Mouse (Mus musculus) heart, postnatal 4 days (tissue): ENCODE data around the gene Ubr2. TPM values are rescaled to one million over a fixed set of nuclear protein-coding genes. Genes with fewer than 3 reads are reported as not detected.

ENCODE experiments used
- DNase-seq: peaks from one replicate; pipeline ENCODE4 v3.0.0; 2021
- total RNA-seq, 2 experiments: library from RNA; stranded (reverse); gene quantifications; 2 replicates each; pipeline ENCODE4 v1.2.3; 2021

The Ubr2 gene
- total RNA-seq, 2 experiments from 2014 or later, result 44.9 to 49.5 TPM

GRCm38 (mm10) chr17:47002401-47002800 lies 8.0 kb downstream of the Ubr2 start:
- peak; percentile 32 for DNase-seq

- no peak for DNase-seq
These were observed 11.5 kb downstream of the Ubr2 start for GRCm38 (mm10) chr17:46998840-46999239.

GRCm38 (mm10) chr17:46996484-46996883 lies 13.9 kb downstream of the Ubr2 start:
- DNase-seq, result peak; percentile 28

- no peak for DNase-seq
These were observed 14.7 kb downstream of the Ubr2 start for GRCm38 (mm10) chr17:46995621-46996020.

GRCm38 (mm10) chr17:46994641-46995398 lies 15.5 kb downstream of the Ubr2 start:
- no peak for DNase-seq

- no peak for DNase-seq
These were observed 16.7 kb downstream of the Ubr2 start for GRCm38 (mm10) chr17:46993625-46994024.

GRCm38 (mm10) chr17:46987631-46988030 lies 22.7 kb downstream of the Ubr2 start:
- DNase-seq, result no peak

- no peak for DNase-seq
These were observed 30.3 kb downstream of the Ubr2 start for GRCm38 (mm10) chr17:46980050-46980449.

GRCm38 (mm10) chr17:46975183-46975582 lies 35.2 kb downstream of the Ubr2 start:
- DNase-seq, result peak; percentile 71

- no peak for DNase-seq
These were observed 37.8 kb downstream of the Ubr2 start for GRCm38 (mm10) chr17:46972603-46973002.

GRCm38 (mm10) chr17:46966892-46967291 lies 43.5 kb downstream of the Ubr2 start:
- DNase-seq, result no peak

GRCm38 (mm10) chr17:46963186-46963585 lies 47.2 kb downstream of the Ubr2 start:
- DNase-seq, result no peak

GRCm38 (mm10) chr17:46962153-46962552 lies 48.2 kb downstream of the Ubr2 start:
- DNase-seq, result no peak

- peak; percentile 53 for DNase-seq
These were observed 50.1 kb downstream of the Ubr2 start for GRCm38 (mm10) chr17:46960216-46960615.

- no peak for DNase-seq
These were observed 52.3 kb downstream of the Ubr2 start for GRCm38 (mm10) chr17:46958045-46958444.

GRCm38 (mm10) chr17:46946276-46946675 lies 64.1 kb downstream of the Ubr2 start:
- no peak for DNase-seq

GRCm38 (mm10) chr17:46942421-46942820 lies 67.9 kb downstream of the Ubr2 start:
- no peak for DNase-seq

GRCm38 (mm10) chr17:46940461-46940860 lies 69.9 kb downstream of the Ubr2 start:
- DNase-seq, result no peak

GRCm38 (mm10) chr17:46933557-46934348 lies 76.6 kb downstream of the Ubr2 start:
- DNase-seq, result peak; percentile 65

GRCm38 (mm10) chr17:46932961-46933360 lies 77.4 kb downstream of the Ubr2 start:
- no peak for DNase-seq

GRCm38 (mm10) chr17:46929897-46930296 lies 80.5 kb downstream of the Ubr2 start:
- no peak for DNase-seq

- no peak for DNase-seq
These were observed 81.1 kb downstream of the Ubr2 start for GRCm38 (mm10) chr17:46929277-46929676.

- DNase-seq, result no peak
These were observed 82.6 kb downstream of the Ubr2 start for GRCm38 (mm10) chr17:46927781-46928180.

GRCm38 (mm10) chr17:46926941-46927340 lies 83.4 kb downstream of the Ubr2 start:
- DNase-seq, result no peak
